8 mouse cellular contexts compared by ENCODE assay signal in the genomic region with DNA sequence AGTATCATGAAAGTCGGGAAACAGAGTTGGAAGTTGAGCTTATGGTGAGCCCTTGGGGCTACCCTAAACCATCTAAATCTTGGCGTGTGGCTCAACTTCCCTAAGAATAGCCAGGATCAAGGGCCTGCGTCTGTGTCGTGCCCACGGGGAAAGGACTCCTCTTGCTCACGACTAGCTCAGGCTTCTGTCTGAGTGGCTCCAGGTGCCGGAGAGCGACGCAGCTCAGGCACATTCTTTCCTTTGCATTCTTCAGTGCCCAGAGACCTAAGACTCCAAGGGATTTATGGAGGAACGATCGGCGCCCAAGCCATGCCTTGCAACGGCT. TPM values are rescaled to one million over a fixed set of nuclear protein-coding genes. Genes with fewer than 3 reads are reported as not detected.
A peak's percentile ranks its signal among the peaks of the same experiment; 100 is the strongest.
DNase-seq lines count a peak whose midpoint lies in the region; ATAC-seq and TF ChIP-seq lines count a peak whose summit lies in the region.

No protein-coding gene starts in this region.

- H3K9me3 ChIP-seq in embryonic facial prominence, embryonic 12.5 days: no peaks in the 10 kb centered on the region
- H3K9me3 ChIP-seq in limb, embryonic 11.5 days (ENCODE audit: control insufficient read depth, low read length): no peaks in the 10 kb centered on the region
- no peaks in the 10 kb centered on the region for H3K9me3 ChIP-seq in neural tube, embryonic 15.5 days (replicated peaks)

- H3K4me2 ChIP-seq in embryonic facial prominence, embryonic 12.5 days (replicated peaks): peak overlapping the region; percentile 75
- peak overlapping the region; percentile 43 for H3K4me2 ChIP-seq in limb, embryonic 11.5 days (ENCODE audit: low read depth, severe bottlenecking)
- peak overlapping the region; percentile 72 for H3K4me2 ChIP-seq in neural tube, embryonic 15.5 days

- no peaks in the 10 kb centered on the region for H3K27me3 ChIP-seq in embryonic facial prominence, embryonic 12.5 days
- no peaks in the 10 kb centered on the region for H3K27me3 ChIP-seq in limb, embryonic 11.5 days (ENCODE audit: control insufficient read depth, insufficient read depth, low read length)
- H3K27me3 ChIP-seq in neural tube, embryonic 15.5 days (replicated peaks): no peaks in the 10 kb centered on the region

- H3K4me1 ChIP-seq in embryonic facial prominence, embryonic 12.5 days: no peaks in the 10 kb centered on the region
- H3K4me1 ChIP-seq in limb, embryonic 11.5 days (ENCODE audit: control insufficient read depth, insufficient read depth, low read length): no peaks in the 10 kb centered on the region
- H3K4me1 ChIP-seq in neural tube, embryonic 15.5 days: peaks cover 14% of the 10 kb centered on the region

- intact Hi-C loops in left cerebral cortex, adult 2 months (cut with DNase I): loop anchor here (1.0 to 10.0 kb wide), 8 partner anchors 100 to 466 kb away; no protein-coding TSS in a partner anchor
- intact Hi-C loops in left cerebral cortex, postnatal 36 days (cut with DNase I): loop anchor here (1.0 to 10.0 kb wide), 6 partner anchors 100 to 468 kb away; partner anchors contain the start of gene Akap6

- peak overlapping the region; percentile 97 for H3K27ac ChIP-seq in left cerebral cortex, adult 2 months
- H3K27ac ChIP-seq in embryonic facial prominence, embryonic 12.5 days: peak overlapping the region; percentile 100
- H3K27ac ChIP-seq in limb, embryonic 11.5 days (replicated peaks; ENCODE audit: low read depth, low read length): peak overlapping the region; percentile 96
- peak overlapping the region; percentile 99 for H3K27ac ChIP-seq in neural tube, embryonic 15.5 days (replicated peaks)

- peak overlapping the region; percentile 76 for H3K4me3 ChIP-seq in left cerebral cortex, adult 2 months
- H3K4me3 ChIP-seq in embryonic facial prominence, embryonic 12.5 days: peak overlapping the region; percentile 96
- H3K4me3 ChIP-seq in limb, embryonic 11.5 days (ENCODE audit: low read depth, low read length): peak overlapping the region; percentile 97
- H3K4me3 ChIP-seq in neural tube, embryonic 15.5 days (replicated peaks): peak overlapping the region; percentile 80

- no peak for DNase-seq in left cerebral cortex, adult 2 months (ENCODE audit: extremely low spot score in 1 of 2, low spot score in 2 of 2)
- no peak for DNase-seq in left cerebral cortex, postnatal 36 days (ENCODE audit: low spot score in 2 of 2)
- DNase-seq in limb, embryonic 11.5 days (ENCODE audit: low spot score): no peak
- DNase-seq in layer of hippocampus, postnatal 36 days: no peak
- no peak for DNase-seq in adrenal gland, postnatal 10 days
- no peak for DNase-seq in layer of hippocampus, postnatal 10 days (ENCODE audit: low spot score in 2 of 2)

- WGBS in embryonic facial prominence, embryonic 12.5 days: under 1% methylated on average over 13 of the region's 13 CpGs
- under 1% methylated on average over 13 of the region's 13 CpGs for WGBS in limb, embryonic 11.5 days
- WGBS in neural tube, embryonic 15.5 days: 0% methylated on average over 13 of the region's 13 CpGs

- H3K36me3 ChIP-seq in embryonic facial prominence, embryonic 12.5 days: no peaks in the 10 kb centered on the region
- H3K36me3 ChIP-seq in limb, embryonic 11.5 days (ENCODE audit: control insufficient read depth, insufficient read depth, low read length): no peaks in the 10 kb centered on the region
- H3K36me3 ChIP-seq in neural tube, embryonic 15.5 days: no peaks in the 10 kb centered on the region

- TF ChIP-seq CTCF in left cerebral cortex, adult 2 months (IDR thresholded peaks at IDR 0.05): no peak

- H3K9ac ChIP-seq in embryonic facial prominence, embryonic 12.5 days: peak overlapping the region; percentile 69
- H3K9ac ChIP-seq in limb, embryonic 11.5 days (ENCODE audit: low read length): peak overlapping the region; percentile 55
- peak overlapping the region; percentile 53 for H3K9ac ChIP-seq in neural tube, embryonic 15.5 days (replicated peaks)

- peak; percentile 54 for ATAC-seq in embryonic facial prominence, embryonic 12.5 days (ENCODE audit: insufficient number of reproducible peaks, insufficient read depth, low FRiP score, low TSS enrichment)
- peak; percentile 66 for ATAC-seq in limb, embryonic 11.5 days (ENCODE audit: insufficient number of reproducible peaks, low FRiP score, low TSS enrichment, low read depth)
- ATAC-seq in neural tube, embryonic 15.5 days (ENCODE audit: low FRiP score): peak; percentile 54

RNA-seq across cellular contexts. Expression of gene Arhgap5, which starts 0.7 kb away (rescaled TPM):
- 100 to 1,000 TPM; 141 to 144 TPM for total RNA-seq in left cerebral cortex, adult 2 months (2021)
- 100 to 1,000 TPM; 131 to 137 TPM for total RNA-seq in left cerebral cortex, postnatal 36 days (2021)
- 55.5 and 63.4 TPM in 2 replicates for polyA plus RNA-seq in embryonic facial prominence, embryonic 12.5 days (2016; fragmentation: Nextera tagmentation; extraction: Ambion mirVana)
- 58.7 and 59.1 TPM in 2 replicates for polyA plus RNA-seq in limb, embryonic 11.5 days (2014; fragmentation: Nextera tagmentation; extraction: Ambion mirVana)
- 30.3 and 32.9 TPM in 2 replicates for polyA plus RNA-seq in neural tube, embryonic 15.5 days (2015; fragmentation: Nextera tagmentation; extraction: Ambion mirVana)
- 100 to 1,000 TPM; 141 to 146 TPM for total RNA-seq in layer of hippocampus, postnatal 36 days (2021)
- total RNA-seq in adrenal gland, postnatal 10 days (2021): 10 to 100 TPM; 74.0 to 80.4 TPM
- 100 to 1,000 TPM; 102 to 108 TPM for total RNA-seq in layer of hippocampus, postnatal 10 days (2021)
